Mouse (Mus musculus) T-cell, adult 2 months (primary cell): ENCODE data around the gene 4933428G20Rik.

ENCODE experiments used
- DNase-seq: peaks from one replicate; pipeline ENCODE4 v3.0.0; 2022; ENCODE audit warnings: low spot score

The 4933428G20Rik gene

DNA sequence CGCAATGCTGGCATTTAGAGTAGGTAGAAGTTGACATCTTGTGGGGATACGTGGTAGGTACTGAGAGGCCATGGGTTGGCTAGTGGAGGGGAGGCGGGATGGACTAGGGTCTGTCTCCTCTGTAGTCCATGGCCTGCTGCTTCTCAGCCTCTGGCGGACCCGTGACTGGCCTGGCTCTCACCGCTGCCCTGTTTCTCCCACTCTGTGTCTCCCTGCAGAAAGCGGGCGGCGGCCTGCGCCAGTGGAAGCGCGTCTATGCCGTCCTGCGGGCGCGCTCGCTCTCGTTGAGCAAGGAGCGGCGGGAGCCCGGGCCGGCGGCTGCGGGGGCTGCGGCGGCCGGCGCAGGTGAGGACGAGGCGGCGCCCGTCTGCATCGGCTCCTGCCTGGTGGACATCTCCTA is 37.0 kb downstream of the 4933428G20Rik start:
- DNase-seq, result no peak

DNA sequence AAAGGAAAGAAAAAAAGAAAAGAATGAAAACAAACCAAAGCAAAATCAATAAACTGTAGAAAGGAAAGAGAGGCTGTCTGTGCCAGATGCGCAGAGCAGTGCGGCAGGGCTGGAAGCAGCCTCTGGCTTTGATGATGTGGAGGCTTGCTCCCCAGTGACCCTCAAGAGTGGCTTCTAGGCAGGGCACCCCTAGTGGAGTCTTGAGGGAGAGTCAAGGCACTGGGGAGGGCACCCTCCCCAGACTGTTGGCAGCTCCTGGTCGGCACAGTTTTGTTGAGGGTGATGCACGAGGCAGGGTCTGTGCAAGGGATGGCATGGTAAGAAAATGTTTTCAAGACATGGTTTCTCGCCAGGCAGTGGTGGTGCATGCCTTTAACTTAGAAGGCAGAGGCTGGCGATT is 37.6 kb downstream of the 4933428G20Rik start:
- DNase-seq, result no peak

DNA sequence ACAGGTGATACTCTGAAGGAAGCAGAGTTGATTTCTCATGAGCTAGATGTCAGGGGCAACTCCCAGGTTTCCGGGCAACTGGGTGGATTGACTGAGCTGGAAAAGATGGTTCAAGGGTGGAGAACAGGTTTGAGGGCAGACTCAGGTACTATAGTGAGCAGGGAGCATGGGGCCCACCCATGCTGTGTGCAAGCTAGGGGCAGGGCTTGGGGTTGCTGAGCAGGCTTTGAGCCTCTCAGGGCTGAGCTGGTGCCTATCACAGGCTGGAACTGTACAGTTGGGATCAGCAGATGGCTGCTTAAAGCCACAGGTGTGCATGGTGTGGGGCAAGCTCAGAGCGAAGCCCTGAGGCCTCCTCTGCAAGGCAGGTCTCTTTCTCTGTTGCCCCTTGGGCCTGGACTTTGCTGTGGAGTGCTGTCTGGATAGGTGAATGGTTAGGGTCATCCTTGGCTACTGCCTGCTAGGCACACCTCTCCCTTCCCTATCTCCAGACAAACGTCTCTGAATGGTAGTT is 38.8 kb downstream of the 4933428G20Rik start:
- DNase-seq, result no peak

- no peak for DNase-seq
Measured at GRCm38 (mm10) chr11:97457120-97457519, 43.0 kb downstream of the 4933428G20Rik start.

- DNase-seq, result no peak
Measured at GRCm38 (mm10) chr11:97451625-97452024, 48.5 kb downstream of the 4933428G20Rik start.

GRCm38 (mm10) chr11:97450305-97450922 is 49.7 kb downstream of the 4933428G20Rik start:
- DNase-seq, result no peak

GRCm38 (mm10) chr11:97449601-97450293 is 50.4 kb downstream of the 4933428G20Rik start:
- DNase-seq, result no peak

DNA sequence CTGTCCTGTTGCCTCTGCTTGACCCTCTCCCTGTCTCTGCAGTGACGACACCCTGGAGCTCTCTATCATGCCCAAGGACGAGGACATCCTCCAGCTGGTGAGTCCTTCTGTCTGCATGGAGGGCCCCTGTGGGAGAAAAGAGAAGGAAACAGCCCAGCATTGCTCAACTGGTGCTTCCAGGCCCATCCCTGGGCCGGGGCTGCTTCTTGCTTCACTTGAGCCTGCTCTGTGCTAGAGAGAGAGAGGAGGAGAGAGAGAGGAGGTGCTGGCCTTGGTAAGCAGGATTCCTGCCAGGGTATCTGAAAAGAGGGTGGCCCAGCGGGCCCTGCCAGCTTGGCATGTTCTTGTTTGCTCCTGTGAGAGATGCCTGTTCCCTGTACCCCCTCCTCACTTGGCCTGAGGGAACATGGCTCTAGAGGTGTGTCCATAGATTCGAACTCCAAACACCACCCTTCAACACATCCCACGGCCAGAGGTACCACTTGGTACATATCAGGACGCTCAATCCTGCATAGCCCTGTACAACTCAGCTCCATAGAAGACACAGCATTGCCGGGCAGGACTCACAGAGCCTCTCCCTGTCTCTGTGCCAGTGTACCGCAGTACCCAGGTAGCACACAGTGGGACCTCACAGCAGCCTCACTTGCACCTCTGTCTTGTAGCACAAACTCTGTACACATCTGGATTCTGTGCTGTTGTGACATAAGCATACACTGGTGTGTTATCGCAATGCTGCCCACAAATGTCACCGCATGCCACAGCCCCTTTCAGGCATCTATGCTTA is 51.3 kb downstream of the 4933428G20Rik start:
- DNase-seq, result no peak

- DNase-seq, result no peak
Measured at GRCm38 (mm10) chr11:97447979-97448378, 52.2 kb downstream of the 4933428G20Rik start.

DNA sequence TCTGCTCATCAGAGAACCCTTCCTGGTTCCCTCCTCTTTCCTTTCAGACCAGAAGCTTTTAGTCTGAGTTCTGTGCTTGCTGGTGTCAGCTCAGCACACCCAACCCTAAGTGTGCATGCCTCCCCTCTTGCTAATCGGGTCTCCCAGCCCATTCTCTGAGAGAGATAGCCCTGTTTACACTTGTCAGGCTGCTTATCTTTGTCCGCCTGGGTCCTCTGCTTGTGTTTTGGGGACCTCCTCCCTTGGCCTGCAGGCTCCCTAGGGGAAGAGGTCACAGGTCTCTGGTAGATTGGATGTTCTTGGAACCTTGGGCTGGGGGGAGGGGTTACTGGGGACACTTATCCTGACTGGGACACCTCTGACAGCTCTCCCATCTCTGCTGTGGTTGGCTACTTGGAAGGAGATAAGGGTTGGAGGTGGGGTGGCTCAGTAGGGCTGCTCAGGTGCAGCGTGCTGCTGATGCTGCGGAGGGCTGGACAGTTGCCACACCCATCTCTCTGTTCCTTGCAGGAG is 54.1 kb downstream of the 4933428G20Rik start:
- no peak for DNase-seq

GRCm38 (mm10) chr11:97445596-97445995 is 54.5 kb downstream of the 4933428G20Rik start:
- no peak for DNase-seq

DNA sequence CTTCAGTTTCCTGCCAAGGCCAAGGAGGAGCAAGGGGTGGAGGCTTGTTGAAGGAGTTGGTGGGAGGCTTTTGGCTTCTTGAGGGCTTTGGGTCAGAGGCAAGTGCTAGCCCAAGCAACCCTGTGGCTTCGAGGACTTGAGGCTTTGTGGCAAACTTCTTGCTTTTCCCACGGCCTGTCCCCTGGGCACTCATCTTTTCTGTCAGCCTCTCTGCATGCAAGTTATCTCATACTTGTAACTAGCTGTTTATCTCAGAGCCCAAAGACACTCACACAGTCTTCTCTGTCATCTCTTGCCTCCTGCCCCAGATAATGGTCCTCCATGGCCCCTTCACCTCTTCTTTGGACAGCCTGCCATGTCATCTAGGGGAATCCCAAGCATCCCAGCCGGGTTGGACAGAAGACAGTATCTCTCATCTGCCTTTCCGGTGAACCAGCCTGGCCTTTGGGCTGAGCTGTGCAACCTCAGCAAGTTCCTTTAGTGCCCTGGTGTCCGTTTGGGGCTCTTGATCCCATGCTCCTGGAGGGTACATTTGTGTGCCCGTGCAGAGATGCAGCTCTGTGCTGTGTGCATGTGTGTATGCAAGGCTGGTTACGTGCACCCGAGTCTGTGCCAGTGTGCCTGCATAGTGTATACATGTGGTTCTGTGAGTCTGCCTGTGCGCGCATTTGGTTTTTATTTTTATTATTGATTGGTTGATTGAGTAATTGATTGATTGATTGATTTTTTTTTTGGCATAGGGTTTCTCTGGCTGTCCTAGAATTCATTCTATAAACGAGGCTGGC is 57.1 kb downstream of the 4933428G20Rik start:
- DNase-seq, result no peak

DNA sequence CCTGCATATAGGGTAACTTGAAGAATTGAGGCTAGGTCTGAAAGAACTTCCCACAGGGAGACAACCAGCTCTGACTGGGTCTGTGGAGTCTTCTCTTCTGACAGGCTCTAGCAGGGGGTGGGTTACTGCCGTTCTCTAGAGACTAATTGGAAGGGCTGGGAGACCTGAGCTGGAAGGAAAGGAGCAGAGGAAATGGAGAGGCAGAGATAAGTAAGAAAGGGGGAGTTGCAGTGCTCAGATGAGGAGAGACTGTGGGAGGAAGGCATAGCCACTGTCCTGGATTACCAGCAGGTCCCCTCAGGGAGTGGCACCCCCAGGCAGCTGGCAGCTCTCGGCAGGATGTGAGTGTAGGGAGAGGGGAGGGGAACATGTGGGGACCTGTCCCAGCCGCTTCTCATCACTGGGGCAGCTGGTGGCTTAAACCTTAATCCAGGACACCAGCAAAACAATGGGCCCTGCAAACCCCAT is 58.4 kb downstream of the 4933428G20Rik start:
- no peak for DNase-seq

- DNase-seq, result no peak
Measured at GRCm38 (mm10) chr11:97441036-97441657, 59.0 kb downstream of the 4933428G20Rik start.
